ENCODE assay signal across 8 mouse cellular contexts in genomic region chr4:84637641-84638040, GRCm38 (mm10). TPM values are rescaled to one million over a fixed set of nuclear protein-coding genes. Genes with fewer than 3 reads are reported as not detected.
DNase-seq lines count a peak whose midpoint lies in the region; ATAC-seq and TF ChIP-seq lines count a peak whose summit lies in the region.

No protein-coding gene starts in this region.

- TF ChIP-seq CTCF in heart, adult 2 months (IDR thresholded peaks at IDR 0.05) = no peak
- no peak for TF ChIP-seq CTCF in forebrain, postnatal 0 days (IDR thresholded peaks at IDR 0.05; ENCODE audit: low read depth)

- H3K79me2 ChIP-seq in heart, adult 2 months (replicated peaks; ENCODE audit: control insufficient read depth, insufficient read depth, low read length) = no peaks in the 10 kb centered on the region

- no peaks in the 10 kb centered on the region for H3K27me3 ChIP-seq in heart, adult 2 months (ENCODE audit: control insufficient read depth, insufficient read depth, low read length)
- H3K27me3 ChIP-seq in forebrain, postnatal 0 days (ENCODE audit: insufficient read depth, low read length) = peaks cover 9% of the 10 kb centered on the region; the same call in 1 of the 2 replicates
- H3K27me3 ChIP-seq in kidney, embryonic 15.5 days = no peaks in the 10 kb centered on the region

- no peak overlapping the region for H3K9ac ChIP-seq in heart, adult 2 months (ENCODE audit: low read depth, low read length)
- no peak overlapping the region for H3K9ac ChIP-seq in forebrain, postnatal 0 days
- 0 out of 2 replicates have a peak overlapping the region, but pooled peaks have one; percentile 1 for H3K9ac ChIP-seq in kidney, embryonic 15.5 days

- WGBS in heart, adult 2 months = 7% methylated on average over 10 of the region's 10 CpGs
- 3% methylated on average over 10 of the region's 10 CpGs for WGBS in forebrain, postnatal 0 days
- WGBS in kidney, embryonic 15.5 days = 2% methylated on average over 10 of the region's 10 CpGs

- no peaks in the 10 kb centered on the region for H3K4me1 ChIP-seq in heart, adult 2 months (ENCODE audit: control insufficient read depth, insufficient read depth, low read length)
- peaks cover 5% of the 10 kb centered on the region; the same call in 1 of the 2 replicates for H3K4me1 ChIP-seq in forebrain, postnatal 0 days (ENCODE audit: insufficient read depth)
- H3K4me1 ChIP-seq in kidney, embryonic 15.5 days = peaks cover 50% of the 10 kb centered on the region

- H3K4me2 ChIP-seq in forebrain, postnatal 0 days (ENCODE audit: low read depth) = no peak overlapping the region
- peak overlapping the region; percentile 56 for H3K4me2 ChIP-seq in kidney, embryonic 15.5 days

- TF ChIP-seq POLR2A in heart, adult 2 months (IDR thresholded peaks at IDR 0.05; ENCODE audit: insufficient read depth, low read depth, low read length) = no peak

- ATAC-seq in forebrain, postnatal 0 days = peak; percentile 12; the same call in 1 of the 2 replicates
- peak; percentile 92 for ATAC-seq in kidney, embryonic 15.5 days (replicated peaks; ENCODE audit: low FRiP score)

- H3K4me3 ChIP-seq in heart, adult 2 months = no peak overlapping the region
- H3K4me3 ChIP-seq in forebrain, postnatal 0 days (ENCODE audit: low read depth, low read length) = no peak overlapping the region
- H3K4me3 ChIP-seq in kidney, embryonic 15.5 days (replicated peaks) = peak overlapping the region; percentile 18; the same call in 1 of the 2 replicates

- H3K9me3 ChIP-seq in forebrain, postnatal 0 days (ENCODE audit: low read length) = no peaks in the 10 kb centered on the region
- H3K9me3 ChIP-seq in kidney, embryonic 15.5 days (replicated peaks) = no peaks in the 10 kb centered on the region

- DNase-seq in heart, adult 11 months = peak; percentile 88
- no peak for DNase-seq in heart, adult 2 months
- no peak for DNase-seq in forebrain, postnatal 0 days
- DNase-seq in lung, postnatal 4 days = peak; percentile 51 to 79
- DNase-seq in T-cell, adult 2 months (ENCODE audit: low spot score) = no peak
- no peak for DNase-seq in cerebellum, adult 9-10 months
- DNase-seq in thymus, postnatal 14 days = no peak

- intact Hi-C loops in heart, adult 2 months (cut with DNase I) = no loop called here

- no peak overlapping the region for H3K27ac ChIP-seq in heart, adult 2 months
- H3K27ac ChIP-seq in forebrain, postnatal 0 days (ENCODE audit: low read depth, low read length) = no peak overlapping the region
- H3K27ac ChIP-seq in kidney, embryonic 15.5 days = peak overlapping the region; percentile 91

- no peaks in the 10 kb centered on the region for H3K36me3 ChIP-seq in heart, adult 2 months (ENCODE audit: control insufficient read depth, insufficient read depth, low read length)
- no peaks in the 10 kb centered on the region for H3K36me3 ChIP-seq in forebrain, postnatal 0 days (ENCODE audit: insufficient read depth)
- no peaks in the 10 kb centered on the region for H3K36me3 ChIP-seq in kidney, embryonic 15.5 days

- no peak for TF ChIP-seq EP300 in heart, adult 2 months (IDR thresholded peaks at IDR 0.05; ENCODE audit: insufficient read depth, low read depth, low read length)

RNA-seq across cellular contexts. Expression of gene Bnc2, which starts 37.4 kb away (rescaled TPM):
- 1 to 10 TPM; 2.6 to 3.0 TPM for total RNA-seq in heart, adult 2 months (2021)
- 1.3 and 1.6 TPM in 2 replicates for polyA plus RNA-seq in heart, adult 2 months (2012; rRNA removed)
- total RNA-seq in forebrain, postnatal 0 days (2014; rRNA removed) = 4.2 and 11.6 TPM in 2 replicates
- 1.7 and 2.0 TPM in 2 replicates for polyA plus RNA-seq in forebrain, postnatal 0 days (2015; fragmentation: Nextera tagmentation; extraction: Ambion mirVana)
- 9.7 and 11.1 TPM in 2 replicates for polyA plus RNA-seq in kidney, embryonic 15.5 days (2015; fragmentation: Nextera tagmentation; extraction: Ambion mirVana)

Comparison
In these comparisons a context has a peak if more than half of its experiments do, and no peak if none do; other contexts are left out.
1. DNase-seq: peak in heart, adult 11 months (single experiment) and lung, postnatal 4 days (2 of 2); none in heart, adult 2 months (0 of 2), forebrain, postnatal 0 days (single experiment), T-cell, adult 2 months (single experiment), cerebellum, adult 9-10 months (single experiment) and thymus, postnatal 14 days (single experiment).